Mouse (Mus musculus): Measurements from ENCODE around the gene Wbp2.
"Not testable (repeated sequence)": the region's sequence is repeated elsewhere in the genome, so short reads cannot be mapped to it uniquely, and the experiment has no call there.

Gene Wbp2

GRCm38 (mm10) chr11:116092959-116093358, 6.2 kb upstream of the Wbp2 start:
- in situ Hi-C loops (cut with MboI, MseI) = not testable (repeated sequence)

GRCm38 (mm10) chr11:116091591-116091990, 4.8 kb upstream of the Wbp2 start:
- in situ Hi-C loops (cut with MboI, MseI) = no loop called here

DNA sequence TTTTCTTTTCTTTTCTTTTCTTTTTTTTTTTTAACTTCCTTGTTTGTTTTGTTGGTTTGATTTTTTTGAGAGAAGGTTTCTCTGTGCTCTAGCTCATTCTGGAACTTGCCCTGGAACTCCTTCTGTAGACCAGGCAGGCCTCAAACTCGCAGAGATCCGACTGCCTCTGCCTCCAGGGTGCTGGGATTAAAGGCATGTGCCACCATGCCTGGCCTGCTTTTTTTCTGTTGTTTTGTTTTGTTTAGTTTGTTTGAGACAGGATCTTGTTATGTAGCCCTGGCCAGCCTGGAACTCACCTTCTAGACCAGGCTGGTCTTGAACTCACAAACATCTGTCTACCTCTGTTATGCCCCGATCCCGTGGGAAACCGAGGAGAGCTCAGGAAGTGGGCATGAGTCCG, 2.8 kb upstream of the Wbp2 start:
- in situ Hi-C loops (cut with MboI, MseI) = no loop called here

DNA sequence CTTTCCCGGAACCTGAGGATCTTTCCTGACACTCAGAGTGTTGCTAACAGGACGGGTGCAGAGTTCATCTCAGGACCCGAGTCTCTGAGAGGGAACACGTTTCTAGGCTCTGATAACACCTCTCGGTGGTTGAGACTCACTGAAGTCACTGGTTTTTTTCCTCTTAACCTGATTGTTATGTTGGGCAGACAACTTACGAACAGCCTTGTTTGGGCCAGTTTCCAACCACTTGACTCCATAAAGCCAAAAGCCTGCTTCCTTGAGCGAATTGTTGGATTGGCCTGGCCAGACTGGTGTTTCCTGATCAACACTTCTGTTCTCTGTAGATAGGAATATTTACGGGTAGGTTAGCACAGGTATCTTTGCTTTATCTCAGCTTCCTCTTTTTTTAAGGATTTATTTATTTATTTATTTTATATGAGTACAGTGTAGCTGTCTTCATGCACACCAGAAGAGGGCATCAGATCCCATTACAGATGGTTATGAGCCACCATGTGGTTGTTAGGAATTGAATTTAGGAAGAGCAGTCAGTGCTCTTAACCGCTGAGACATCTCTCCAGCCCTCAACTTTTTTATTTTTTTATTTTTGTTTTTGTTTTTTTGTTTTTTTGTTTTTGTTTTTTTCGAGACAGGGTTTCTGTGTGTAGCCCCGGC, 2.1 kb upstream of the Wbp2 start:
- in situ Hi-C loops (cut with MboI, MseI) = no loop called here

GRCm38 (mm10) chr11:116088188-116088587, 1.4 kb upstream of the Wbp2 start:
- in situ Hi-C loops (cut with MboI, MseI) = no loop called here

DNA sequence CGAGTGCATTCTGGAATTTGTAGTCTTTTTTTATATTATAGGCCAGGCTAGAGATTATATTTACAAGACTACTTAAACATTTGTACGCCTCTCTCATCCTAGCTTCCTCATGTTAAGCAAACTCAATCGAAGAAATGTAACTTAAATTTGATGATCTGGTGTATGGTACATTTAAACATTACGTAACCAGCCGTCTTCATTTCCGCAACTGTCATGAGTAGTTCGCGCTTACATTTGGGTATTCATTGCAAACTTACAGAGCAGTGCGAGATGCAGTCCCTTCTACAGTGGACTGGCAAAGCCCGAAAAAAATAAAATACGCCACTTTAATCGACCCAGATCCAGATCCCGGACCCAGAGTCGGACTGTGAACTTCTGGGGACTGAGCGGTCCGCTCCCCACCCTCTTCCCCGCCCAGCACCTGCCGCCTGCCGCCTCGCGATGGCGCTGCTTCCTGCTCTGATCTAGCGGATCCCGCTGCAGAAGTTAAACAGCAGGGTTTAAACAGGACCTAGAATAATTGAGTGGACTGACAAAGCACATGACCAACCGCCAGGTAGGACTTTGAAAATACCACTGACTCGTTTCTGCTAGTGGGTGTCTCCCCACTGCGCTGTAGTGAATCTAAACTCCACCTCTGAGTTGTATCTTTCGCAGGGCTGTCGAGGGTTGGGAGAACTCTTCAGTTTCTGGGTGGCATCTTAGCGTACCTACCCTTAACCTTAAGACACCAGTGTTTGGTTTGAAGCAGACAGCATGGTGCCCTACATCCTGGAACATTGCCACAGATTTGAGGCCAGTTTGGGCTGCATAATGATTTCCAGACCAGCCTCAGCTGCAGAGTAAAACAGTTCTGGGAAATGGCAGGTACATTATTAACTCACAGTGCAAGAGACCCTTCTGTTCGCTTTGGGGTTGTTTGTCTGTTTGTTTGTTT, 667 bp upstream of the Wbp2 start:
- in situ Hi-C loops (cut with MboI, MseI) = no loop called here

GRCm38 (mm10) chr11:116084166-116084565, 2.6 kb downstream of the Wbp2 start:
- in situ Hi-C loops (cut with MboI, MseI) = no loop called here

DNA sequence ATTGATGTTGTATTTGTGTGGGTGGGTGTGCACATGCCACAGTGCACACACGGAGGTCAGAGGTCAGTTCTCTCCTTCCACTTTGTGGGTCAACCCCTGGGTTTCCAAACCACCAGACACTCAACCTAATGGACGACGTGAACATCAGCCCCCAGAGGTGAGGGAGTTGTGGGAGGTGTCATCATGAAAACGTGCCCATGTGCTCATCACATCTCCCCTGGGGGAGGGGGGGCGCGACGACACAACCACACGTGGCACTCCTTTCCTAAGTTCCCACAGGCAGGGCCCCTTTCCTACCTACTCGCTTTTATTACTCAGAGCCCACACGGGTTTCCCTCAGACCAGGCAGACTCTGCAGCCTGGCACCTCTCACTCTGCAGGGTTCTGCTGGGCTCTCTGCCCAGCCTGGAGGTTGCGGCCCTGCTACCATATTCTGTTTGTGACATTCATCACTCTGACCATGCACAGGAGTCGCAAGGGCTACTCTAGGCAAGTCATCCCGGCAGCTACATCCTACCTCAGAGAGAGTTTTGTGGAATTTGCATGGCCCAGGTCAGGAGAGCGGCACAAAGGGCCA, 3.6 kb downstream of the Wbp2 start:
- in situ Hi-C loops (cut with MboI, MseI) = no loop called here

DNA sequence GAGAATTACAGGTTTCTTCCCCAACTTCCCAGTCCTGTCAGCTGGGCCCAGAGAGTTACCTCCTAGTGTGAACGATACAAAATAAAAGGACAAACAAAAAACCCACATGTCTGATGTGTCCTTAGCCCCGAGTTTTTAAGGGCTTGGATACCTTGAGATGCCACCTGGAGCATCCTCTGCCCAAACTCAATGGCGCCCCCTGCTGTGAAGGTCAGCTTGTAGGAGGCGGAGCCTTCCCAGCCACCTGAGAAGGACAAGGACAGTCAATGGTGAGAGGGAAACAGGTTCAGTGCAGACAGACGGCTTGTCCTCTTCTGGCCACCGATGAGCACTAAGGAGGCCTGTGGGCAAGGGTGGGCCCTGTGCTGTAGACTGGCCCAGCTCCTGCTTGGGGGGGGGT, 5.7 kb downstream of the Wbp2 start:
- in situ Hi-C loops (cut with MboI, MseI) = no loop called here

DNA sequence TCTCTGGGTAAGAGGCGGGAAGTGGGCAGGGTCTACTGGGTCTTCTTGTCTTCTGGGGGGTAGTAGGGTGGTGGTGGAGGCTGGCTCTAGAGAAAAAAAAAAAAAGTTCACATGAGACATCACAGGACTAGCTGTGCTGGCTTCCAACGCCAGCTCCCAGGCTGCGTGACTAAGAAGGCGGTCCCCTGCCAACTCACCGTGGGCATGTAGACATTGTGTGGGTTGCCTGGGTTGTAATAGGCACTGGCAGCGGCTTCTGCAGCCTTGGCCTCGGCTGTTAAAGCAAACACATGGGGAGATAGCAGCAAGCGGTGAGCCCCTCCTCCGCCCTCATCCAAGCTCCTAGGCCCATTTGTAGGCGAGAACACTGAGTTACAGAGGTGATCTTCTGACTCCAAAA, 7.3 kb downstream of the Wbp2 start:
- in situ Hi-C loops (cut with MboI, MseI) = loop anchor here (5.0 kb wide), 1 partner anchor 53 kb away; the partner anchor contains the start of gene Trim65

- in situ Hi-C loops (cut with MboI, MseI) = loop anchor here (5.0 kb wide), 1 partner anchor 54 kb away; the partner anchor contains the start of gene Trim65
Observed at GRCm38 (mm10) chr11:116078676-116079320, 8.0 kb downstream of the Wbp2 start.

DNA sequence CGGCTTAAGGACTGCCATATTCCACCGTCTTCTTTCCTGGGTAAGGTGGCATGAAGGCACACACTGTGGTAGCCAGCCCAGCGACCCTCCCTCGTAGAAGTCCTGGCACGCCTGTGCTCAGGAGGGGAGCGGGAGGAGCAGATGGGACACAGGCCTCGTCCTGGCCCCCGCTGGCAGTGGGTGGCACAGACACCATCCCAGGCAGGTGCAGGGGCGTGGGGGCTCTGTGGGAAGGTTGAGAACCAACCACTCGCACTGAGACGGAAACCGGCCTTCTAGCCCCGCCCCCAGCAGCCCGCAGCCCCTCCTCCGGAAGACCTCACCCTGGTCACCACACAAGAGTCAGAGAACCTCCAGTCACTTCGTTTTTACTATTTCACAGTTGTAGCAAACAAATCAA, 8.6 kb downstream of the Wbp2 start:
- in situ Hi-C loops (cut with MboI, MseI) = loop anchor here (5.0 kb wide), 1 partner anchor 54 kb away; the partner anchor contains the start of gene Trim65

GRCm38 (mm10) chr11:116077446-116078204, 9.2 kb downstream of the Wbp2 start, which contains the start of gene Unc13d:
Gene Unc13d, minus strand, starts transcription at chr11:116077961.
- in situ Hi-C loops (cut with MboI, MseI) = loop anchor here (5.0 kb wide), 1 partner anchor 55 kb away; the partner anchor contains the start of gene Trim65

GRCm38 (mm10) chr11:116076836-116077235, 10.0 kb downstream of the Wbp2 start:
- in situ Hi-C loops (cut with MboI, MseI) = loop anchor here (5.0 kb wide), 1 partner anchor 55 kb away; the partner anchor contains the start of gene Trim65

DNA sequence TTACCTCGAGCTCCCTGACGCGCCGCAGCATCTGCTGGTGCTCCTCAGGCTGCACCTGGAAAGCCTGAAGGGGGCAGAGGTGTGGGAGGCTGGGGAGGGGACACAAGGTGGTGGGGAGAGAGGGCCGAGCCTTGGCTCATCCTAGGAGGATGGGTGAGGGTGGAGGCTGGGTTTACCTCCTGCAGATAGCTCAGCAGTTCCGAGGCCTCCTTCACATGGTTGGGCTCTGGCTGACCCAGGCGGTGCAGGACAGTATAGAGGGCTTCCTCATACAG, 10.6 kb downstream of the Wbp2 start:
- in situ Hi-C loops (cut with MboI, MseI) = loop anchor here (5.0 kb wide), 1 partner anchor 56 kb away; the partner anchor contains the start of gene Trim65

GRCm38 (mm10) chr11:116075539-116076265, 11.1 kb downstream of the Wbp2 start:
- in situ Hi-C loops (cut with MboI, MseI) = loop anchor here (5.0 kb wide), 1 partner anchor 57 kb away; the partner anchor contains the start of gene Trim65

DNA sequence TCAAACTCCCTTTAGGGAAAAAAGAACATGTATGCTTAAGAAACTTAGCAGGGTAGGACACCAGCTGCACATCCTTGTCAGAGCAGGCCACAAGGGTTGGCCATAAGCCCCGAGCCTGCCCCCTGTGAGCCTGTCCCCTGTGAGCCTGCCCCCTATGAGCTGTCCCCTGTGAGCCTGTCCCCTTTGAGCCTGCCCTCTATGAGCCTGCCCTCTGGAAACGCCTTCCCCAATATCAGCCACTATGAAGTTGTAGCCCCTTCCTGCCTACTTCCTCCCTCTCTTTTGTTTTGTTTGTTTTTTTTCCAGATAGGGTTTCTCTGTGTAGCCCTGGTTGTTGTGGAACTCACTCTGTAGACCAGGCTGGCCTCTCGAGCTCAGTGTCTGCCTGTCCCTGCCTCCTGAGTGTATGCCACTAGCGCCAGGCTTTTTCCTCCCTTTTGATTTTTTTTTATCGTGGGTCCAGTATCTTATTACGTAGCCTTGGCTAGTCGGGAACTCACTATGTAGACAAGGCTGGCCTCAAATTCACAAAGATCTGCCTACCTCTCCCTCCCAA, 12.3 kb downstream of the Wbp2 start:
- in situ Hi-C loops (cut with MboI, MseI) = loop anchor here (5.0 kb wide), 1 partner anchor 42 kb away; the partner anchor contains the start of gene Unk

- in situ Hi-C loops (cut with MboI, MseI) = loop anchor here (5.0 kb wide), 1 partner anchor 40 kb away; the partner anchor contains the start of gene Unk
Observed at GRCm38 (mm10) chr11:116072608-116073007, 14.2 kb downstream of the Wbp2 start.

- in situ Hi-C loops (cut with MboI, MseI) = loop anchor here (5.0 kb wide), 1 partner anchor 39 kb away; the partner anchor contains the start of gene Unk
Observed at GRCm38 (mm10) chr11:116071510-116071909, 15.3 kb downstream of the Wbp2 start.

DNA sequence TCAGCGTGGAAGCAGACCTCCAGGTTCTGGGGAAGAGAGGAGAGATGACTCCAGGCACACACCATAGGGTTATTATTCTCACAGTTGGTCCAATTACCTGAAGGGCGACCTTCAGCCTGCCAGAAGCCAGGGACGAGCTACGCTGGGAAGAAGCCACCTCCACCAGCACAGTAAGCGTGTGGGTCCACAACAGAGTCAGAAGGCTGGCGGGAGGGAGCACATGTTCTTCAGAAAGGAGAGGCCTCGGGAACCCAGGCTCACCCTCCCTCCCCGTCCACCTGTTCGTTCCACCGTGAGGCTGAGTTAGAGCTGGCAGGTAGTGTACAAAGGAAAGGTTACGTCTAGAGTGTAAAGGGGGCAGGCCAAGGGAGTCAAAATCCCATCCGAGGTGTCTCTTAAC, 21.4 kb downstream of the Wbp2 start:
- in situ Hi-C loops (cut with MboI, MseI) = no loop called here
